In genomic region chr13:71507421-71507931, GRCm38 (mm10) we compare ENCODE assay signal across 8 mouse cellular contexts.
A peak's percentile ranks its signal among the peaks of the same experiment; 100 is the strongest.
DNase-seq lines count a peak whose midpoint lies in the region; ATAC-seq lines count a peak whose summit lies in the region.
"Had no signal": no experiment of that assay in that cellular context is flagged by ENCODE, and none has a peak within 500 bp of the region (broad histone marks: within the 10 kb centered on the region; RNA-seq: fewer than 3 reads in every experiment).

No protein-coding gene starts in this region.

- no peaks in the 10 kb centered on the region for H3K9me3 ChIP-seq in forebrain, embryonic 11.5 days (ENCODE audit: control insufficient read depth, low read length)
- H3K9me3 ChIP-seq in kidney, embryonic 15.5 days (replicated peaks) = no peaks in the 10 kb centered on the region
- H3K9me3 ChIP-seq in limb, embryonic 13.5 days = no peaks in the 10 kb centered on the region
- no peaks in the 10 kb centered on the region for H3K9me3 ChIP-seq in neural tube, embryonic 14.5 days (ENCODE audit: control insufficient read depth, low read length)
- H3K9me3 ChIP-seq: liver, embryonic 13.5 days had no signal

- peak; percentile 89 for ATAC-seq in forebrain, embryonic 11.5 days (replicated peaks; ENCODE audit: low FRiP score)
- peak; percentile 81 for ATAC-seq in kidney, embryonic 15.5 days (replicated peaks; ENCODE audit: low FRiP score)
- 0 out of 2 replicates have a peak, but pooled peaks have one; percentile 18 for ATAC-seq in limb, embryonic 13.5 days (ENCODE audit: low FRiP score, low read depth)
- ATAC-seq in neural tube, embryonic 14.5 days (ENCODE audit: low read depth) = peak; percentile 95

- no peaks in the 10 kb centered on the region for H3K36me3 ChIP-seq in forebrain, embryonic 11.5 days (ENCODE audit: control insufficient read depth, insufficient read depth, low read length)
- no peaks in the 10 kb centered on the region for H3K36me3 ChIP-seq in kidney, embryonic 15.5 days
- H3K36me3 ChIP-seq in limb, embryonic 13.5 days = no peaks in the 10 kb centered on the region
- H3K36me3 ChIP-seq in neural tube, embryonic 14.5 days (ENCODE audit: control insufficient read depth, insufficient read depth, low read length) = no peaks in the 10 kb centered on the region
- H3K36me3 ChIP-seq: liver, embryonic 13.5 days had no signal

- peaks cover 10% of the 10 kb centered on the region; the same call in 1 of the 2 replicates for H3K27me3 ChIP-seq in forebrain, embryonic 11.5 days (ENCODE audit: control insufficient read depth, insufficient read depth, low read length)
- peaks cover 8% of the 10 kb centered on the region; the same call in 1 of the 2 replicates for H3K27me3 ChIP-seq in kidney, embryonic 15.5 days
- H3K27me3 ChIP-seq in limb, embryonic 13.5 days = peaks cover 28% of the 10 kb centered on the region
- H3K27me3 ChIP-seq in neural tube, embryonic 14.5 days (ENCODE audit: control insufficient read depth, insufficient read depth, low read length) = no peaks in the 10 kb centered on the region
- H3K27me3 ChIP-seq: liver, embryonic 13.5 days had no signal

- WGBS in forebrain, embryonic 11.5 days = 4% methylated on average over 10 of the region's 10 CpGs
- WGBS in kidney, embryonic 15.5 days = 17% methylated on average over 10 of the region's 10 CpGs
- WGBS in limb, embryonic 13.5 days = 14% methylated on average over 10 of the region's 10 CpGs
- WGBS in neural tube, embryonic 14.5 days = 3% methylated on average over 10 of the region's 10 CpGs

- H3K9ac ChIP-seq in forebrain, embryonic 11.5 days (ENCODE audit: low read length) = no peak overlapping the region
- no peak overlapping the region for H3K9ac ChIP-seq in kidney, embryonic 15.5 days
- no peak overlapping the region for H3K9ac ChIP-seq in limb, embryonic 13.5 days
- H3K9ac ChIP-seq in neural tube, embryonic 14.5 days (replicated peaks; ENCODE audit: low read depth, low read length) = no peak overlapping the region
- H3K9ac ChIP-seq: liver, embryonic 13.5 days had no signal

- 0 out of 2 replicates have a peak overlapping the region, but pooled peaks have one; percentile 32 for H3K27ac ChIP-seq in forebrain, embryonic 11.5 days (ENCODE audit: low read depth, low read length)
- peak overlapping the region; percentile 83 for H3K27ac ChIP-seq in kidney, embryonic 15.5 days
- no peak overlapping the region for H3K27ac ChIP-seq in limb, embryonic 13.5 days
- 0 out of 2 replicates have a peak overlapping the region, but pooled peaks have one; percentile 52 for H3K27ac ChIP-seq in neural tube, embryonic 14.5 days (ENCODE audit: low read depth, low read length)
- H3K27ac ChIP-seq: liver, embryonic 13.5 days had no signal

- peak overlapping the region; percentile 34; the same call in 1 of the 2 replicates for H3K4me2 ChIP-seq in forebrain, embryonic 11.5 days (ENCODE audit: low read depth, low read length, severe bottlenecking)
- peak overlapping the region; percentile 46 for H3K4me2 ChIP-seq in kidney, embryonic 15.5 days
- peak overlapping the region; percentile 48 for H3K4me2 ChIP-seq in limb, embryonic 13.5 days (replicated peaks)
- H3K4me2 ChIP-seq in neural tube, embryonic 14.5 days (ENCODE audit: low read depth, low read length) = peak overlapping the region; percentile 37
- H3K4me2 ChIP-seq: liver, embryonic 13.5 days had no signal

- DNase-seq in brain, embryonic 18.5 days (ENCODE audit: low read depth, low spot score) = peak; percentile 47
- peak; percentile 60 for DNase-seq in forebrain, embryonic 11.5 days (ENCODE audit: low spot score)
- no peak for DNase-seq in c-Kit-positive CD71-positive TER-119-positive erythroid progenitor cells, embryonic 14.5 days (ENCODE audit: low spot score)
- DNase-seq in spleen, postnatal 10 days (ENCODE audit: low spot score in 2 of 2) = no peak
- DNase-seq: liver, embryonic 13.5 days had no signal

- peaks cover 13% of the 10 kb centered on the region; the same call in 1 of the 2 replicates for H3K4me1 ChIP-seq in forebrain, embryonic 11.5 days (replicated peaks; ENCODE audit: control insufficient read depth, insufficient read depth, low read length)
- peaks cover 10% of the 10 kb centered on the region for H3K4me1 ChIP-seq in kidney, embryonic 15.5 days
- peaks cover 27% of the 10 kb centered on the region for H3K4me1 ChIP-seq in limb, embryonic 13.5 days
- H3K4me1 ChIP-seq in neural tube, embryonic 14.5 days (ENCODE audit: control insufficient read depth, insufficient read depth, low read length) = peaks cover 3% of the 10 kb centered on the region; the same call in 1 of the 2 replicates
- H3K4me1 ChIP-seq: liver, embryonic 13.5 days had no signal

- no peak overlapping the region for H3K4me3 ChIP-seq in forebrain, embryonic 11.5 days (ENCODE audit: low read depth, low read length)
- peak overlapping the region; percentile 10; the same call in 1 of the 2 replicates for H3K4me3 ChIP-seq in kidney, embryonic 15.5 days (replicated peaks)
- H3K4me3 ChIP-seq in limb, embryonic 13.5 days = no peak overlapping the region
- H3K4me3 ChIP-seq in neural tube, embryonic 14.5 days (ENCODE audit: low read depth, low read length) = peak overlapping the region; percentile 12; the same call in 1 of the 2 replicates
- H3K4me3 ChIP-seq: liver, embryonic 13.5 days had no signal

Comparison
In these comparisons a context has a peak if more than half of its experiments do, and no peak if none do; other contexts are left out.
1. DNase-seq: peak in brain, embryonic 18.5 days (single experiment) and forebrain, embryonic 11.5 days (single experiment); none in c-Kit-positive CD71-positive TER-119-positive erythroid progenitor cells, embryonic 14.5 days (single experiment) and spleen, postnatal 10 days (0 of 2).
2. ATAC-seq: peak in every context shown above with its lines; median percentile 95 in neural tube, embryonic 14.5 days; 89 in forebrain, embryonic 11.5 days; 81 in kidney, embryonic 15.5 days; 18 in limb, embryonic 13.5 days.
3. H3K4me3 ChIP-seq: peak in kidney, embryonic 15.5 days (single experiment) and neural tube, embryonic 14.5 days (single experiment); none in forebrain, embryonic 11.5 days (single experiment) and limb, embryonic 13.5 days (single experiment).
4. Peak in every context shown above with its lines, with median percentiles within 50 percentile points of each other: H3K4me2 ChIP-seq.